Mouse (Mus musculus): ENCODE data around the gene Pih1d1. TPM values are rescaled to one million over a fixed set of nuclear protein-coding genes. Genes with fewer than 3 reads are reported as not detected.
A peak's percentile ranks its signal among the peaks of the same experiment; 100 is the strongest.
"Not testable (repeated sequence)": the region's sequence is repeated elsewhere in the genome, so short reads cannot be mapped to it uniquely, and the experiment has no call there.

The Pih1d1 gene
- polyA plus RNA-seq, 1 experiment from 2014 or later = 37.6 TPM

DNA sequence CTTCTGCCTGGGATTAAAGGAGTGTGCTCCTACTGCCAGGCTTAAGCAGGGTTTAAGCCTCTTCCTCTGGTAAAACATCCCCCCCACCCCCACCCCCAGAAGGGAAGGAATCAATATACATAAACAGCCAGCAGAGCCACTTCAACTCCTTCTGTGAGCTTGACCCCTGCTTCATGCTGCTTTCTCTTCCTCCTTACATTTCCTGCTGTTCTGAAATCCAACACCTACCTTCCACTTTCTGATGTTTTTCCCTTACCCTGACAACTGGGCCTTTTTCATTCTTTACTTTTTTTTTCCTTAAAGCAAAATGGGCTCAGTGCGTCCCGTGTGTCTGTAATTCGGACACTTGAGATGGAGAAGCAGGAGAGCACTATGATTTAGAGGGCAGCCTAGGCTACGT, 3.8 kb upstream of the Pih1d1 start:
- no peak for DNase-seq
- Histone ChIP-seq H3K4me2 (ENCODE audit: low read depth, low read length) (no peak overlapping the region), H3K27ac (ENCODE audit: low read depth) (0 out of 2 replicates have a peak overlapping the region, but pooled peaks have one; percentile 22), H3K36me3 (replicated peaks; ENCODE audit: insufficient read depth, low read length) (peaks cover 13% of the 10 kb centered on the region), H3K9ac (replicated peaks) (no peak overlapping the region), H3K4me3 (ENCODE audit: low read depth, low read length) (no peak overlapping the region), H3K9me3 (ENCODE audit: low read length) (no peaks in the 10 kb centered on the region), H3K27me3 (ENCODE audit: insufficient read depth, low read length) (no peaks in the 10 kb centered on the region), H3K4me1 (ENCODE audit: insufficient read depth) (peaks cover 26% of the 10 kb centered on the region)
- no peak for ATAC-seq
- WGBS (ENCODE audit: insufficient replicate concordance) = 76% methylated on average over 4 of the region's 4 CpGs
- TF ChIP-seq EP300 (IDR thresholded peaks at IDR 0.05; ENCODE audit: low read depth) = no peak
- TF ChIP-seq CTCF (IDR thresholded peaks at IDR 0.05; ENCODE audit: low read depth) = no peak

DNA sequence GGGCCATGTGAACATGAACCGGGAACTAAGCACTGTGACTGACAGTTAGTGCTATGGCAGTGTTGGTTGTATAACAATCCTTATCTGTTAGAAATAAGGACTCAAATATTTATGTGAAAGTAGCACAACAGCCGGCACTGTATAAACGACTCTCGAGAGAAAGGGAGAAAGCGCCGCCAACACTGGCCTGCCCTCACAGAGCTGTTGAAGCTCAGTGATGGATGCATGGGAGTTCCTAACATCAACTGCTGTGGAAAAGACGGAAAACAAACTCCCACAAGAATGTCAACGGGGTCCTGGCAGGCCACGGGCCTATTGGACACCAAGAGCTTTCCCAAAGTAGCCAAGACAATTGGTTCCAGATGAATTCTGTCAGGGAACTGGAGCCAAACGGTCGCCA, 2.8 kb upstream of the Pih1d1 start:
- H3K9ac ChIP-seq (replicated peaks) = no peak overlapping the region
- peaks cover 4% of the 10 kb centered on the region for H3K36me3 ChIP-seq (replicated peaks; ENCODE audit: insufficient read depth, low read length)
- no peak for ATAC-seq
- WGBS (ENCODE audit: insufficient replicate concordance) = 67% methylated on average over 11 of the region's 11 CpGs
- TF ChIP-seq CTCF (IDR thresholded peaks at IDR 0.05; ENCODE audit: low read depth) (no peak), EP300 (IDR thresholded peaks at IDR 0.05; ENCODE audit: low read depth) (no peak)
- no peaks in the 10 kb centered on the region for H3K9me3 ChIP-seq (ENCODE audit: low read length)
- H3K4me3 ChIP-seq (ENCODE audit: low read depth, low read length) = no peak overlapping the region
- DNase-seq = no peak
- H3K27ac ChIP-seq (ENCODE audit: low read depth) = peak overlapping the region; percentile 22; the same call in 1 of the 2 replicates
- no peak overlapping the region for H3K4me2 ChIP-seq (ENCODE audit: low read depth, low read length)
- no peaks in the 10 kb centered on the region for H3K27me3 ChIP-seq (ENCODE audit: insufficient read depth, low read length)
- H3K4me1 ChIP-seq (ENCODE audit: insufficient read depth) = peaks cover 26% of the 10 kb centered on the region

DNA sequence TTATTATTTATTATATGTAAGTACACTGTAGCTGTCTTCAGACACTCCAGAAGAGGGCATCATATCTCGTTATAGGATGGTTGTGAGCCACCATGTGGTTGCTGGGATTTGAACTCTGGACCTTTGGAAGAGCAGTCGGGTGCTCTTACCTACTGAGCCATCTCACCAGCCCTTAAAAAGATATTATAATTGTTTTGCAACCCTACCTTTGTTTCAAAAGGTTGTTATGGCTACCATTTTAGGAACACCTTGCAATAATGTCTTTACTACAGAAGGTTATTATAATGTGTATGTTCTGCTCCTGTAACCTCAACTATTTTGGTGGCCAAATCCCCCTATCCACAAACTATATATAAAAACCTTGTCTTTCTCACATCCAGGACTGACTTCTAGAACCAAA, 1.1 kb upstream of the Pih1d1 start:
- DNase-seq; H3K27ac ChIP-seq (ENCODE audit: low read depth); H3K36me3 ChIP-seq (replicated peaks; ENCODE audit: insufficient read depth, low read length); H3K9me3 ChIP-seq (ENCODE audit: low read length); H3K9ac ChIP-seq (replicated peaks); H3K4me3 ChIP-seq (ENCODE audit: low read depth, low read length); ATAC-seq; H3K27me3 ChIP-seq (ENCODE audit: insufficient read depth, low read length): not testable (repeated sequence)
- peaks cover 21% of the 10 kb centered on the region for H3K4me1 ChIP-seq (ENCODE audit: insufficient read depth)
- WGBS (ENCODE audit: insufficient replicate concordance) = 75% methylated on average over 2 of the region's 2 CpGs
- H3K4me2 ChIP-seq (ENCODE audit: low read depth, low read length) = peak overlapping the region; percentile 97

DNA sequence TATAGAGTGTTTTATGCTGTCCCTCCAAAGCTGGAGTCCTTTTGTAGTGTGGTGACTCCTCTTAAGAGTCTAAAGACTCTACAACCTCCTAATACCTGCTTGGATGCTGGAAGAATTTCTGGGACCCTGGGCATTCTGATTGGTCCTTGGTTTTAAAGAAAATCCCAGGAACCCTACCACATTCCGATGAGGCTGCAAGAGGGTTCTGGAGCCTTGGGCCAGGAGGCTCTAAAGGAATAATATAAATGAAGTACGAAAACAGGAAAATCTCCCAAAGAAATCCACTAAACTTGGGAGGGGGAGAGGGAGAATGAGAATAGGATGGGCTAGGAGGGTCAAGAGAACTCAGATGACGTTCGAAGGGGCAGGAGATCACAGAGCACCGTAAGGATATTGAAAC, 517 bp upstream of the Pih1d1 start:
- DNase-seq (no peak), ATAC-seq (no peak)
- Histone ChIP-seq H3K4me2 (ENCODE audit: low read depth, low read length) (peak overlapping the region; percentile 97), H3K27me3 (ENCODE audit: insufficient read depth, low read length) (no peaks in the 10 kb centered on the region), H3K27ac (ENCODE audit: low read depth) (peak overlapping the region; percentile 95), H3K36me3 (replicated peaks; ENCODE audit: insufficient read depth, low read length) (peaks cover 2% of the 10 kb centered on the region), H3K9ac (replicated peaks) (peak overlapping the region; percentile 88), H3K4me3 (ENCODE audit: low read depth, low read length) (peak overlapping the region; percentile 71), H3K9me3 (ENCODE audit: low read length) (no peaks in the 10 kb centered on the region), H3K4me1 (ENCODE audit: insufficient read depth) (peaks cover 18% of the 10 kb centered on the region)
- TF ChIP-seq CTCF (IDR thresholded peaks at IDR 0.05; ENCODE audit: low read depth) (no peak), EP300 (IDR thresholded peaks at IDR 0.05; ENCODE audit: low read depth) (no peak)
- 4% methylated on average over 5 of the region's 5 CpGs for WGBS (ENCODE audit: insufficient replicate concordance)

DNA sequence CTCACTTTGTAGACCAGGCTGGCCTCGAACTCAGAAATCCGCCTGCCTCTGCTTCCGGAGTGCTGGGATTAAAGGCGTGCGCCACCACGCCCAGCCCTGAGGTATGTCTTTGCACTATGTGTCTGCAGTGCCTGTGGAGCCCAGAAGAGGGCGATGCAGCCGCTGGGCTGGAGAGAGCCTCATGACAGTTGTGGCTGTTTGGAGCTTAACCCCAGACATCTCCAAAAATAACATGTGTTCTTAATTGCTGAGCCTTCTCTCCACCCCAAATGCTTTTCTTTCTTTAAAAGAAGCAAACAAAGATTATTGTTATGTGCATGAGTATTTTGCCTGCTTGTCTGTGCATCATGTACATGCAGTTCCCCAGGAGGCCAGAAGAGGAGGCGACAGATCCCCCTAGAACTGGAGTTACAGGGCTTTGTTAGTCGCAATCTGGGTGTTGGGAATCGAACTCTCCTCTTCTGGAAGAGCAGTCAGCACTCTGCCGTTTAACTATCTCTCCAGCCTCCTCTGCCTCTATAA, 951 bp downstream of the Pih1d1 start:
- peak; percentile 51 for ATAC-seq
- Histone ChIP-seq H3K4me3 (ENCODE audit: low read depth, low read length) (peak overlapping the region; percentile 71), H3K27me3 (ENCODE audit: insufficient read depth, low read length) (no peaks in the 10 kb centered on the region), H3K27ac (ENCODE audit: low read depth) (peak overlapping the region; percentile 95), H3K4me2 (ENCODE audit: low read depth, low read length) (peak overlapping the region; percentile 97), H3K4me1 (ENCODE audit: insufficient read depth) (peaks cover 16% of the 10 kb centered on the region), H3K9me3 (ENCODE audit: low read length) (no peaks in the 10 kb centered on the region), H3K36me3 (replicated peaks; ENCODE audit: insufficient read depth, low read length) (peaks cover 2% of the 10 kb centered on the region), H3K9ac (replicated peaks) (no peak overlapping the region)
- 75% methylated on average over 12 of the region's 12 CpGs for WGBS (ENCODE audit: insufficient replicate concordance)
- TF ChIP-seq EP300 (IDR thresholded peaks at IDR 0.05; ENCODE audit: low read depth) (no peak), CTCF (IDR thresholded peaks at IDR 0.05; ENCODE audit: low read depth) (peak; percentile 69)
- DNase-seq = peak; percentile 70

DNA sequence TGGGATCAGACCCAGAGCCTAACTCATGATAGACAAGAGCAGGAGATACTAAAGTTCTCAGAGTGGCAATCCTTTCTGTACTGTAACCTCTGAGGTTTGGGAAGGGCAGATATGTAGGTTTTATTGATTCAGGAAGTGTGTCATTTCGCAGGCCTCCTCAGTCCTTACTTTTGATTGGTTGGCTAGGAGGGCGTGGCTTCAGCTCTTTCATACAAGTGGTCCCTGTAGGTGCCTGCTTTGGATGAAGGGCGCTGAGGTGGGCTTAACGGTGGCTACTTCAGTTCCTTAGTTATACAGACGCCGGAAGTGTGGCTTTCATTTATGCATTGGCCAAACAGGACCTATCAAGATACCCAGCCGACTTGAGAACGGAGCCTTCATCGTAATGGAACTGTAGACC, 1.5 kb downstream of the Pih1d1 start:
- ATAC-seq = no peak
- H3K4me2 ChIP-seq (ENCODE audit: low read depth, low read length) = no peak overlapping the region
- no peak for DNase-seq
- H3K9ac ChIP-seq (replicated peaks) = no peak overlapping the region
- no peak overlapping the region for H3K4me3 ChIP-seq (ENCODE audit: low read depth, low read length)
- peaks cover 2% of the 10 kb centered on the region for H3K36me3 ChIP-seq (replicated peaks; ENCODE audit: insufficient read depth, low read length)
- TF ChIP-seq CTCF (IDR thresholded peaks at IDR 0.05; ENCODE audit: low read depth) (no peak), EP300 (IDR thresholded peaks at IDR 0.05; ENCODE audit: low read depth) (no peak)
- no peaks in the 10 kb centered on the region for H3K27me3 ChIP-seq (ENCODE audit: insufficient read depth, low read length)
- no peak overlapping the region for H3K27ac ChIP-seq (ENCODE audit: low read depth)
- 81% methylated on average over 9 of the region's 9 CpGs for WGBS (ENCODE audit: insufficient replicate concordance)
- H3K9me3 ChIP-seq (ENCODE audit: low read length) = no peaks in the 10 kb centered on the region
- H3K4me1 ChIP-seq (ENCODE audit: insufficient read depth) = peaks cover 16% of the 10 kb centered on the region

DNA sequence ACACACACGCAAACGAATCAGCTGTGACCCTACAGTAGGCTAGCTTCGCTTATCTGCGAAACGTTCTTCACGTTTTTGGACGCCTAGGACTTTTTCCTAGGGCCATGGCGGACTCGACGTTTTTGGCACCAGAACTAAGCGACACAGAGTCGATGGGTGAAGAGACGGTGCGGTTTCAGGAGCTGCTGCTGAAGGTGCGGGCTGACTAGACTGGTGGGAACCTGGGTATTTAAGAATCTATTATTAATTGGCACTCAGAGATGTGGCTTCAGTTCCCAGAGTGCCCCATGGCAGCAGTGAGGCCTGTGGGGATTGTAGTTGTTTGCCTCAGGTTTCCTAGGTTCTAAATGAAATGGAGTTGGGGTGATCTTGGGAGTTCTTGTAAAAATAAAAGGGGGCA, 2.1 kb downstream of the Pih1d1 start:
- DNase-seq (no peak), ATAC-seq (no peak)
- Histone ChIP-seq H3K4me1 (ENCODE audit: insufficient read depth) (peaks cover 15% of the 10 kb centered on the region), H3K27me3 (ENCODE audit: insufficient read depth, low read length) (no peaks in the 10 kb centered on the region), H3K36me3 (replicated peaks; ENCODE audit: insufficient read depth, low read length) (peaks cover 2% of the 10 kb centered on the region), H3K4me2 (ENCODE audit: low read depth, low read length) (no peak overlapping the region), H3K9ac (replicated peaks) (no peak overlapping the region), H3K27ac (ENCODE audit: low read depth) (0 out of 2 replicates have a peak overlapping the region, but pooled peaks have one; percentile 7), H3K4me3 (ENCODE audit: low read depth, low read length) (no peak overlapping the region), H3K9me3 (ENCODE audit: low read length) (no peaks in the 10 kb centered on the region)
- 89% methylated on average over 15 of the region's 15 CpGs for WGBS (ENCODE audit: insufficient replicate concordance)
- no peak for TF ChIP-seq CTCF (IDR thresholded peaks at IDR 0.05; ENCODE audit: low read depth)
- no peak for TF ChIP-seq EP300 (IDR thresholded peaks at IDR 0.05; ENCODE audit: low read depth)
